Mouse (Mus musculus) olfactory bulb, adult 2 months (tissue): ENCODE data around the gene Hormad1. TPM values are rescaled to one million over a fixed set of nuclear protein-coding genes. Genes with fewer than 3 reads are reported as not detected.
A peak's percentile ranks its signal among the peaks of the same experiment; 100 is the strongest.

Experiments
- H3K27ac ChIP-seq: fragments of 200-500 bp; 2 replicates; pipeline ENCODE4 v1.5.1; 2012; ENCODE audit warnings: low read depth, low read length; ENCODE audit not compliant: insufficient read depth
- H3K4me1 ChIP-seq: fragments of 200-500 bp; 2 replicates; pipeline ENCODE4 v1.6.1; 2012; ENCODE audit warnings: low read length; ENCODE audit not compliant: control insufficient read depth, insufficient read depth
- H3K4me3 ChIP-seq: fragments of 200-500 bp; 2 replicates; pipeline ENCODE4 v1.5.1; 2012; ENCODE audit warnings: mild to moderate bottlenecking, low read depth, low read length, moderate library complexity; ENCODE audit not compliant: insufficient read depth
- CTCF ChIP-seq: fragments of 200-500 bp; IDR thresholded peaks from 2 replicates; pipeline ENCODE4 v1.5.1; 2012; ENCODE audit warnings: low read depth, mild to moderate bottlenecking, low read length, moderate library complexity; ENCODE audit not compliant: insufficient read depth
- POLR2A ChIP-seq: fragments of 200-500 bp; IDR thresholded peaks from 2 replicates; pipeline ENCODE4 v1.6.1; 2012; ENCODE audit warnings: mild to moderate bottlenecking, low read depth, low read length, moderate library complexity; ENCODE audit not compliant: insufficient read depth
- WGBS: fragments of 180-500 bp; shearing (Covaris S2); methylation state at CpG from one replicate; pipeline ENCODE4 v1.1.7; 2018; 5-methylcytosine and 5-hydroxymethylcytosine counted together
- polyA plus RNA-seq: library from polyadenylated mRNA; stranded (reverse); fragments of >200 nt; gene quantifications from 2 replicates; pipeline ENCODE4 v1.2.4, GENCODE M21; 2012; ENCODE audit warnings: low replicate concordance; ENCODE audit not compliant: missing spikeins, insufficient read depth, insufficient read length

The Hormad1 gene
- polyA plus RNA-seq, result not detected in 2 replicates

DNA sequence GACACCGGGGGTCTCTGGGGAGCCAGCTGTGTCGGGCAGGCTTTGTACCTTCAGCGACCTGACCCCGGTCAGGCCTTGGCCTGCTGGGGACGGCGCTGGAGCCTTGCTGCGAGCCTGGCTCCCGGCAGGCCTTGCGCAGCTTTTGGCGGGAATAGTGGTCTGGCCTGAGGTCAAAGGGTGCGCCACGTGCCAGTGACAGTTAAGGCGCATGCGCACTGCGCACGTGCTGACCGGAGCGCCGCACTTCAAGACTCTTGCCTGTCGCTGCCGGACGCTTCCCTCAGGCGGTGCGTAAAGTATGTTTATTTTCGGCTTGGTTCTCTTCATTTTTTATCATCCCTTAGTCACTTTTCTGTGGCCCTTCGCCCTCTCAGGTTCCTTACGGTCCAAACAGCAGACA, at the start of gene Hormad1:
TSS of gene Hormad1 (plus strand) at position 241 of the 400 bp plus-strand sequence.
- H3K4me1 ChIP-seq, result no peaks in the 10 kb centered on the region
- TF ChIP-seq CTCF, result no peak
- TF ChIP-seq POLR2A, result no peak
- whole genome bisulfite sequencing, result 90% methylated on average over 27 of the region's 27 CpGs
- H3K27ac ChIP-seq, result no peak within 1 kb of the TSS
- no peak within 1 kb of the TSS for H3K4me3 ChIP-seq

DNA sequence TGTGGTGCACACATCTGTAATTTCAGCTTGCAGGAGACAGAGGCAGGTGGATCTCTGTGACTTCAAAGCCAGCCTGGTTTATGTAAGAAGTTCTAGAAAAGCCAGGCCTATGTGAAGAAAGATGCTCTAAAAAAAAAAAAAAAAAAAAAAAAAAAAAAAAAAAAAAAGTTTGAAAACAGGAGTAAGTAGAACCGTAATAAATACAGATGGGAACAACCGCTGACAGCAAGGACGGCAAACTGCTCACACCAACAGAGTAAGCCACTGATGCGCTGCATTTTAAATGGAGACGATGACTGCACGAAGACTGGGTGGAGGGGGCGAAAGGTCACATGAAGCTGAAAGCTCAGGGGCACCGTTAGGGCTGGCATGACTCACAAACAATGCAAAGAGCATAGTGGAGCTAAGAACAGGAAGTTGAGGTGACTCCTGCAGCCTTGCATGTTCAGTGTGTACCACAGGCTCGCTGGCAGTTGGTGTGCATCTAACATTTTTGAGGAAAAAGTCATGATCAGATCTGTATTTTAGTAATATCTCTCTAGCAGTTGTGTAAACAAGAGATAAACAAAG, 47.8 kb upstream of the Hormad1 start:
- TF ChIP-seq POLR2A (no peak), CTCF (no peak)
- H3K27ac ChIP-seq, result no peak overlapping the region
- H3K4me1 ChIP-seq, result peaks cover 2% of the 10 kb centered on the region; the same call in 1 of the 2 replicates
- no peak overlapping the region for H3K4me3 ChIP-seq
- WGBS, result 73% methylated on average over 9 of the region's 9 CpGs

DNA sequence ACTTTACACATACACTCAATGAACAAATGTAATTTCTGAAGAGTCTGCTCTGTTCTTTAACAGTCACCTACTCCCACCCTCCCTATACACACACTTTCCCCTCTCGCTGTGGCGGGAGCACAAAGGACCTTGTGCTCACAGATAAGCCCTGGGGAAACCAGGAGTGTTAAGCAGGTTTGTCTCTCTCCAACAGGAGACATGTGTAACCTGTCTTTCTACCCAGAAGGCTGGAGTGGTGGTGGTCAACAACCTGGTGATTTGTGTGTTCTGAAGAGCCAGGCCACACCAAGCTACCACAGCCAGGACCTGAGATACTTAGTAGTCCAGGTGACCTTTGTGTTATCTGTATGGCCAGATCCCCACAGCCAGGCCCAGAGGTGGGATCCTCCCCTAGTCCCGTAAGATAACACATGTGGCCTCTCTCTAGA, 42.8 kb upstream of the Hormad1 start:
- H3K4me1 ChIP-seq, result peaks cover 7% of the 10 kb centered on the region
- H3K4me3 ChIP-seq, result no peak overlapping the region
- no peak overlapping the region for H3K27ac ChIP-seq
- TF ChIP-seq POLR2A, result no peak
- WGBS, result 78% methylated on average over 3 of the region's 3 CpGs

DNA sequence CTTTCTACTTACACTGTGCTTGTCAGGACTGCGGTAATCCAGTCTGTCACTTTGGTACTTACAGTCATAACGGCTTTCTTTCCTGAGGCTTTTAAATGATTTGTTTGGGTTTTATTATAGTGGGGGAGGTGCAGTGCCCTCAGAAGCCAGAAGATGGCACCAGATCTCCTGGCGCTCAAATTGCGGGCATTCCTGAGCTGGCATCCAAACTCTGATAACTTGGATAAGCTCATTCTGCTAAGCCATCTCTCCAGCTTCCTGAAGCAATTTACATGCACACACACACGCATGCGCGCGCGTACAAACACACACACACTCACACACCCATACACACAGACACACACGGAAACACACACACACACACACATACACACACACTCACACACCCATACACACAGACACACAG, 42.0 kb upstream of the Hormad1 start:
- 9% methylated on average over 10 of the region's 10 CpGs for WGBS

DNA sequence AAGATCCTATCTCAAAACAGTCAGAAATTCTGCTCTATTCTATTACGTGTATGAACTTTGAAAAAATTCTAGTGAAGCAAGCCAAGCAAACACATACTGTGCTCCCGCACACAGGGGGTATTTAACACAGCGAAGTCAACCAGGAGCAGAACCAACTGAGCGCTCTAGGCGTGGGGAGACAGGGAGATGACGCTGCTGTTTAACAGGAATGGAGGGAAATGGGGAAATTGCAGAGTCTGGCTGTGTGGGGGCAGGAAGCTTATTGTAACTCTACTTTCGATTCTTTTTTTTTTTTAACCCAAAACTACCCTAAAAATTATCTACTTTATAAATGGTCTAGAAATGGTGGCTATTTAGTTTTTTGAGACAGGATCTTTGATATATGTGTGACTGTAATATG, 40.6 kb upstream of the Hormad1 start:
- 35% methylated on average over 7 of the region's 7 CpGs for WGBS
- H3K4me3 ChIP-seq, result no peak overlapping the region
- H3K4me1 ChIP-seq, result peaks cover 4% of the 10 kb centered on the region
- no peak for TF ChIP-seq POLR2A
- TF ChIP-seq CTCF, result no peak
- H3K27ac ChIP-seq, result no peak overlapping the region

More for the DNA sequence above, 42.0 kb upstream of the Hormad1 start:
- peaks cover 4% of the 10 kb centered on the region for H3K4me1 ChIP-seq
- no peak overlapping the region for H3K4me3 ChIP-seq
- H3K27ac ChIP-seq, result no peak overlapping the region
- TF ChIP-seq CTCF (peak; percentile 69), POLR2A (no peak)

DNA sequence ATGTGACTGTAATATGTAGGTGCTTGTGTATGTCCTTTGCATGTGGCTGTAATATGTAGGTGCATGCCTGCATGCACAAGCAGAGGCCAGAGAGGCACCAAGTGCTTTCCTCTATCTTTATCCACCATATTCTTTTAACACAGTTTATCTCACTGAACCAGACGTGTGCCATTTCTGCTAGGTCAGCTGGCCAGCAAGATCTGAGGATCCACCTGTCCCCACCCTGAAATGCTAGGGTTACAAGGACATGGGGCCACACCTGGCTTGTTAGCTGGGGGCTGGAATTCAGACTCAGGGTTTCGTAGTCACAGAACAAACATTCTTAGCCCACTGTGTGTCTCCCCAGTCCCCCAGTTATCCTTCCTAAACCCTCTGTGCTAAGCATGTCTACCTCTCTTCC, 40.2 kb upstream of the Hormad1 start:
- TF ChIP-seq POLR2A, result no peak
- TF ChIP-seq CTCF, result no peak
- 85% methylated on average over 2 of the region's 2 CpGs for WGBS
- H3K27ac ChIP-seq, result no peak overlapping the region
- no peak overlapping the region for H3K4me3 ChIP-seq
- H3K4me1 ChIP-seq, result peaks cover 4% of the 10 kb centered on the region

DNA sequence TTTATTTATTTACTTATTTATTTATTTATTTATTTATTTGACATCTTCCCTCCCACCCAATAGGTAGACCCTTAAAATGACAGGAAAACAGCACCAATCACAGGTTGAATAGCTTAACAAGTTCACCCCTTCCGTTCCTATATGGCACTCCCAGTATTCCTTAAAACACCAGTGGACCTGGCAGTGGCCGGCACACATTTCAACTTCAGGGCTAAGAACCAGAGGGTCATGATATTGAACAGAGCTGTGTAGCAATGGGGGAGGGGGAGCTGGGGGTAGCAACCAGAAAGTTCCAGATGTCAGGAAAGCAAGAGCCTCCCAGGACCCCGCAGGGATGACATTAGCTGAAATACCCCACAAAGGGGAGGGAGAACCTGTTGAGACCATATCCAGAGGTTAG, 39.4 kb upstream of the Hormad1 start:
- no peak overlapping the region for H3K4me3 ChIP-seq
- no peak overlapping the region for H3K27ac ChIP-seq
- H3K4me1 ChIP-seq, result peaks cover 4% of the 10 kb centered on the region
- no peak for TF ChIP-seq CTCF
- WGBS, result 95% methylated on average over 3 of the region's 3 CpGs

DNA sequence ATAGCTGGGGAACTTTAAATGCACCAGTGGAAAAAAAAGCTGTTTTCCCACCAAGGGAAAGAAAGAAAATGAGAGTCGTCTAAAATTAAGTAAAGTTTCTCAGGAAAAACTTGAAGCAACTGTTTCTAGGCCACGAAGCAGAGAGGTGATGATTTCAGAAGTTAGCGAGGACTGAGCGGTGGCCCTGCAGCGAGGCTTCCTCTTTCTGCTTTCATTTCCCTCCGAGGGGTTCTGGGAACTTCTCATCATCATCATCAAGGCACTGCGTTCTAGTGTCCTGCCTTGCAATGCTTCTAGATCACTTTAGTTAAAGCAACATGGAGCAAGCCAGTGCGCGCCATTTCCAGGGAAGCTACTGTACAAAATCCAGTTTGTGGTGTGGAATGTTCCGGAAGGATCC, 38.3 kb upstream of the Hormad1 start:
- Histone ChIP-seq H3K4me1 (peaks cover 4% of the 10 kb centered on the region), H3K4me3 (no peak overlapping the region), H3K27ac (no peak overlapping the region)
- 88% methylated on average over 10 of the region's 10 CpGs for WGBS
- no peak for TF ChIP-seq POLR2A
- TF ChIP-seq CTCF, result no peak

DNA sequence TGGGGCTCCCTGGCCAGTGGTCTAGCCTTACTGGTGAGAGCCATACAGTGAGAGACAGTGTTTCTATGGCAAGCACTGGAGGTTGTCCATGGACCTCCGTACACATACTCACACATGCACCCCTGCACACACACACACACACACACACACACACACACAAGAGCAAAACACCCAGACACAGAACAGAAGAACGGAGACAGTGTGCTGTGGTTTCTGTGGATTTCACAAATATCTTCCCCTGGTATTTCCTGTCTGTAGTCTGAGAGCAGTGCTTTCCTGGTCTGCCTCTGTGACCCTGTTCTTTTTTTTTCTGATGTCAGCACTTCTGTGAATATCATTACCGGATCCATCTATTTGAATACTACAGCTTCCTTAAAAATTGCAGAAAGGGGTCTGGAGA, 35.8 kb upstream of the Hormad1 start:
- Histone ChIP-seq H3K27ac (no peak overlapping the region), H3K4me3 (no peak overlapping the region), H3K4me1 (no peaks in the 10 kb centered on the region)
- 66% methylated on average over 3 of the region's 3 CpGs for WGBS
- TF ChIP-seq POLR2A (no peak), CTCF (no peak)

DNA sequence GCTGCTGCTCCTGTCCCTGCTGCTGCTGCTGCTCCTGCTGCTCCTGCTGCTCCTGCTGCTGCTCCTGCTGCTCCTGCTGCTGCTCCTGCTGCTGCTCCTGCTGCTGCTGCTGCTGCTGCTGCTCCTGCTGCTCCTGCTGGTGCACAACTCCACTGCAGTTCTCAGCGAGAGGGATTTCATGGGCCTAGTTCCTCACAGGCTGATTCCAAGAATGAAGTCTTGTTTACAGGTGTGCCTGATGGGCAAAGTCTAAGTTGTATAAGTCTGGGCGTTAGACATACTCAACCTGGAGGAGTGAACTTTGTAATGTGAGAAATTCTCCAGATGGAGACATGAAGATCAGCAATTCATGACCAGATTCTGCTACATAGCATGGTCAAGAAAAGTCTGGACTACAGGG, 34.8 kb upstream of the Hormad1 start:
- 74% methylated on average over 2 of the region's 2 CpGs for WGBS
- TF ChIP-seq POLR2A, result no peak
- no peak for TF ChIP-seq CTCF

More for the DNA sequence above, 34.8 kb upstream of the Hormad1 start:
- no peaks in the 10 kb centered on the region for H3K4me1 ChIP-seq
- no peak overlapping the region for H3K27ac ChIP-seq
- H3K4me3 ChIP-seq, result no peak overlapping the region
